Comparison of ENCODE assay signal across 18 mouse cellular contexts in the genomic region with DNA sequence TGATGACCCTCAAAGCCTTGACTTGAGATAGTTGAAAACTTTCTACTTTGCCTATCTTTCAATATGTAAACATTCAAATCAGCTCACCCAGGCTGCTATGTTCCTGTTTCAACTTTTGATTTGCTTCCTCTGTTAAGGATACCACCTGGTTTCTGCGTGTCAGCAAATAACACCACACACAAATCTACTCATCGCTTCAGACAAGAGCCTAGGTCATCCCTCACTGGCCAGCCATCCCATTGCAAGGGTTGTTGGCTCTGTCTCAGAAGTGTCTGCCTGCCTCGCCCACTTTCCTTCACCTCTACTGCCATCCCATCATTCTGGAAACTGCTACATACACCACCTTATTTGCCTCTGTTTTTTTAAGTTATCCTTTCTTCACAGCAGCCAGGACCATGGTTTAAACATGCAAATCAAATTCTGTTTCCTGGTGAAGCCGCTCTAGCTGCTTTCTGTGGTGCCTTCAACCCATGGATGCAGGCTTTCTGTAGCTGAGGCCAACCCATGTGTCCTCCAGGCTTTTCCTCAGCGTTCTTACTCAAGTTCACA.
"Had no signal": no experiment of that assay in that cellular context is flagged by ENCODE, and none has a peak within 500 bp of the region (broad histone marks: within the 10 kb centered on the region; RNA-seq: fewer than 3 reads in every experiment).

No protein-coding gene starts in this region.

- H3K27ac ChIP-seq: kidney, postnatal 0 days; layer of hippocampus, adult 2 months; limb, embryonic 10.5 days; limb, embryonic 13.5 days; liver, embryonic 13.5 days; macrophage; midbrain, embryonic 12.5 days; neural tube, embryonic 13.5 days had no signal

- H3K4me2 ChIP-seq: limb, embryonic 13.5 days; liver, embryonic 13.5 days; lung, embryonic 14.5 days; midbrain, embryonic 12.5 days; neural tube, embryonic 13.5 days had no signal

- H3K4me3 ChIP-seq: layer of hippocampus, adult 2 months; limb, embryonic 10.5 days; limb, embryonic 13.5 days; liver, embryonic 13.5 days; midbrain, embryonic 12.5 days; myocyte; neural tube, embryonic 13.5 days had no signal

- H3K9me3 ChIP-seq: limb, embryonic 10.5 days; limb, embryonic 13.5 days; liver, embryonic 13.5 days; midbrain, embryonic 12.5 days; neural tube, embryonic 13.5 days had no signal

- ATAC-seq: intestine, postnatal 0 days; lung, postnatal 0 days; midbrain, embryonic 16.5 days had no signal

- H3K4me1 ChIP-seq: limb, embryonic 10.5 days; limb, embryonic 13.5 days; midbrain, embryonic 12.5 days; neural tube, embryonic 13.5 days had no signal

- DNase-seq: kidney, adult 2 months; kidney, postnatal 25 days; layer of hippocampus, adult 9-11 months; liver, embryonic 13.5 days; lung, embryonic 14.5 days; thymus, adult 18-20 months; thymus, postnatal 36 days had no signal

- H3K9ac ChIP-seq: limb, embryonic 13.5 days; liver, embryonic 13.5 days; lung, embryonic 14.5 days; midbrain, embryonic 12.5 days; neural tube, embryonic 13.5 days had no signal

- H3K36me3 ChIP-seq: limb, embryonic 10.5 days; limb, embryonic 13.5 days; liver, embryonic 13.5 days; midbrain, embryonic 12.5 days; neural tube, embryonic 13.5 days had no signal

- H3K27me3 ChIP-seq: limb, embryonic 13.5 days; liver, embryonic 13.5 days; midbrain, embryonic 12.5 days; neural tube, embryonic 13.5 days had no signal
